ENCODE assay signal across 21 mouse cellular contexts in the genomic region with DNA sequence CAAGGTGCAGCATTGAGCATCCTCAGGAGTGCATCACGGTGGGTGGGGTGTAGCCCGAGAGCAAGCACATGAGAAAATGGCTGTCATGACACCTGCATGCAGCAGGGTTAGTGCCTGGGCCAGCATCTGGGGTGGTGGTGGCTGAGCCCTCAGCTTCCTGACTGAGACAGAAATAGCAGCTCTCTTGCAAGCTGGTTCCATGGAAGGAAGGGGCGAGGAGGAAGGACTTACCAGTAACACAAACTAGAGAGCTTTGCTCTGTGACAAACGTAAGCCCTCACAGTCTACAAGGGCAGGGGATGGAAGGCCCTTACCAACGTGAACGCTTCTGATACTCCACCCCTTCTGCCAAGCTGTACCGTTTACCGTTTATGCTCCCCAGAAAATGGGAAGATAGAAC.
DNase-seq lines count a peak whose midpoint lies in the region; ATAC-seq and TF ChIP-seq lines count a peak whose summit lies in the region.
"Had no signal": no experiment of that assay in that cellular context is flagged by ENCODE, and none has a peak within 500 bp of the region (broad histone marks: within the 10 kb centered on the region; RNA-seq: fewer than 3 reads in every experiment).

No protein-coding gene starts in this region.

- WGBS in heart, embryonic 11.5 days (ENCODE audit: insufficient replicate concordance): 66% methylated on average over 8 of the region's 8 CpGs
- WGBS in macrophage (ENCODE audit: missing documents): 13% methylated on average over 8 of the region's 8 CpGs
- WGBS in kidney, embryonic 16.5 days: 74% methylated on average over 8 of the region's 8 CpGs

- intact Hi-C loops in gastrocnemius, adult 2 months (cut with DNase I): no loop called here

- ATAC-seq in heart, embryonic 11.5 days (replicated peaks; ENCODE audit: insufficient number of reproducible peaks, low FRiP score, low TSS enrichment): no peak
- ATAC-seq in kidney, embryonic 16.5 days (ENCODE audit: low FRiP score, low TSS enrichment): no peak
- ATAC-seq: forebrain, embryonic 14.5 days had no signal

- DNase-seq in heart, adult 11 months: peak; percentile 93
- peak; percentile 57 to 68 for DNase-seq in right cerebral cortex, postnatal 10 days (ENCODE audit: low spot score in 2 of 2)
- DNase-seq in right cerebral cortex, postnatal 25 days: no peak
- DNase-seq in thymus, postnatal 4 days: peak; percentile 48
- no peak for DNase-seq in gastrocnemius, adult 2 months
- DNase-seq: adrenal gland, postnatal 25 days; cerebellum, adult 2 months; heart, postnatal 14 days; kidney, adult 8-10 months; kidney, postnatal 36 days; lung, adult 2 months; spleen, adult 18-20 months had no signal

- H3K79me2 ChIP-seq in macrophage (ENCODE audit: inconsistent target): no peaks in the 10 kb centered on the region

- peaks cover 3% of the 10 kb centered on the region; the same call in 1 of the 2 replicates for H3K27me3 ChIP-seq in heart, embryonic 11.5 days (ENCODE audit: control insufficient read depth, insufficient read depth, low read length)
- H3K27me3 ChIP-seq in kidney, embryonic 16.5 days (ENCODE audit: insufficient read depth, low read length): no peaks in the 10 kb centered on the region

- H3K4me3 ChIP-seq in heart, embryonic 11.5 days (ENCODE audit: low read depth, low read length): no peak overlapping the region
- H3K4me3 ChIP-seq in macrophage (ENCODE audit: inconsistent target): no peak overlapping the region
- no peak overlapping the region for H3K4me3 ChIP-seq in kidney, embryonic 16.5 days (ENCODE audit: low read length)
- no peak overlapping the region for H3K4me3 ChIP-seq in gastrocnemius, adult 2 months
- H3K4me3 ChIP-seq: heart, embryonic 12.5 days; limb, embryonic 10.5 days had no signal

- H3K4me1 ChIP-seq in heart, embryonic 11.5 days (ENCODE audit: control insufficient read depth, insufficient read depth, low read length): no peaks in the 10 kb centered on the region
- H3K4me1 ChIP-seq in kidney, embryonic 16.5 days (ENCODE audit: insufficient read depth, low read length): no peaks in the 10 kb centered on the region
- H3K4me1 ChIP-seq: heart, embryonic 12.5 days had no signal

- no peak for TF ChIP-seq CTCF in gastrocnemius, adult 2 months (IDR thresholded peaks at IDR 0.05)

- H3K9me3 ChIP-seq in heart, embryonic 11.5 days (replicated peaks; ENCODE audit: control insufficient read depth, low read length): no peaks in the 10 kb centered on the region
- H3K9me3 ChIP-seq in kidney, embryonic 16.5 days (ENCODE audit: low read length): no peaks in the 10 kb centered on the region
- H3K9me3 ChIP-seq: heart, embryonic 12.5 days; limb, embryonic 10.5 days had no signal

- no peak overlapping the region for H3K9ac ChIP-seq in heart, embryonic 11.5 days (ENCODE audit: low read depth, low read length)
- H3K9ac ChIP-seq in kidney, embryonic 16.5 days (replicated peaks; ENCODE audit: low read length): no peak overlapping the region
- H3K9ac ChIP-seq: heart, embryonic 12.5 days; hindbrain, embryonic 14.5 days had no signal

- no peaks in the 10 kb centered on the region for H3K36me3 ChIP-seq in heart, embryonic 11.5 days (ENCODE audit: control insufficient read depth, insufficient read depth, low read length)
- H3K36me3 ChIP-seq in macrophage (ENCODE audit: inconsistent target): no peaks in the 10 kb centered on the region
- H3K36me3 ChIP-seq in kidney, embryonic 16.5 days (ENCODE audit: insufficient read depth, low read length): no peaks in the 10 kb centered on the region
- H3K36me3 ChIP-seq: heart, embryonic 12.5 days; limb, embryonic 10.5 days had no signal

- H3K4me2 ChIP-seq in heart, embryonic 11.5 days: no peak overlapping the region
- no peak overlapping the region for H3K4me2 ChIP-seq in kidney, embryonic 16.5 days (replicated peaks; ENCODE audit: low read depth, low read length)
- H3K4me2 ChIP-seq: heart, embryonic 12.5 days; hindbrain, embryonic 14.5 days; liver, embryonic 11.5 days; midbrain, embryonic 11.5 days had no signal

- H3K27ac ChIP-seq in heart, embryonic 11.5 days (ENCODE audit: low read depth, low read length): no peak overlapping the region
- peak overlapping the region; percentile 82 for H3K27ac ChIP-seq in macrophage
- no peak overlapping the region for H3K27ac ChIP-seq in kidney, embryonic 16.5 days (ENCODE audit: low read length)
- H3K27ac ChIP-seq in gastrocnemius, adult 2 months: no peak overlapping the region
- H3K27ac ChIP-seq: hindbrain, embryonic 14.5 days; limb, embryonic 10.5 days had no signal

Comparison
In these comparisons a context has a peak if more than half of its experiments do, and no peak if none do; other contexts are left out.
1. DNase-seq: peak in heart, adult 11 months (single experiment), right cerebral cortex, postnatal 10 days (2 of 2) and thymus, postnatal 4 days (single experiment); none in right cerebral cortex, postnatal 25 days (single experiment) and gastrocnemius, adult 2 months (single experiment).